Mouse (Mus musculus): ENCODE data around the gene Appl2. TPM values are rescaled to one million over a fixed set of nuclear protein-coding genes. Genes with fewer than 3 reads are reported as not detected.
A peak's percentile ranks its signal among the peaks of the same experiment; 100 is the strongest.

The Appl2 gene
- 42.2 and 65.0 TPM in 2 replicates for total RNA-seq (2014; rRNA removed)
- polyA plus RNA-seq (2015; fragmentation: Nextera tagmentation; extraction: Ambion mirVana): 45.2 and 48.6 TPM in 2 replicates

DNA sequence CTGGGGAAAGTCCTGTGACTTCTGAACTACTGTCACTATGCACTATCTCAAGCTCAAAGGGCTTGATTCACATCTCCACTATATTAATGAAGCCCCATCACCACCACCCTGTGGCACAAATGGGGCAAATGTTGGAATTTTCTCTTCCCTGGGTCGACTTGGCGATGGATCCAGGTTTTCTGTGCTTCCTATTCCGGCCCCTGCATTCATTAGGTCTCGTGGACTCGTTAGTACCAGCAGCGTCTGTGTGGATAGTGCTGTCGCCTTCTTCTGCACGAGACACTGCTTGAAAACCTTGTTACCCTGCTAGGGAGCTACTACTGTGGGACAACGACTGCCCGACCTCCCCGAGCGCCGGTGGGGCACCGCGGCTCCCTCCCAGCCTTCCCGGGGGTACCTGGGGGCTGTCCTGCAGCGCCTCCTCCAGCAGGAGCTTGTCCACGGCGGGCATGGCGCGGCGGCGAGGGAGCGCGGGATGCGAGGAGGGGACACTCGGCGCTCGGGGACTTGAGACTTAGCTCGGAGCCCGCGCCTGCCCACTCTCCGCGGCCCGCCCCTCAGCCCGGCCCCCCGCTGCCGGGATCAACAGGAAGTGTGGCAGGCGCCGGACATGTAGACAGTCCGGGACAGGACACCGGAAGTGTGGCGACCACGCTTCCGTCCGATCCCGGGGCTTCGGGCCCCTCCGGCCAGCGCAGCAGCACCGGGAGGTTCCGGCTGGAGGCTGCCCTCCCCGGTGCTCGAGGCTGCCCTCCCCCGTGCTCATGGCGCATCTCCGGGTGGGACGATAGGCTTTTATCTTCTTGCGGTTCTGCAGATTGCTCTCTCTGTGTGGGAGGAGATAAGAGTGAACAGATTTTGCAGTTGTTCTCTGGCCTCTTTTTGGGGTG lies at the start of gene Appl2:
Gene Appl2, minus strand, starts transcription at position 608 of the 890 bp plus-strand sequence.
- Histone ChIP-seq H3K4me1 (ENCODE audit: insufficient read depth, low read length) (peaks cover 36% of the 10 kb centered on the region), H3K27ac (peak within 1 kb of the TSS; percentile 81), H3K27me3 (ENCODE audit: insufficient read depth, low read length) (no peaks in the 10 kb centered on the region), H3K4me2 (ENCODE audit: low read depth, low read length) (peak within 1 kb of the TSS; percentile 81), H3K9me3 (ENCODE audit: low read length) (no peaks in the 10 kb centered on the region), H3K36me3 (ENCODE audit: insufficient read depth, low read length) (no peaks in the 10 kb centered on the region), H3K4me3 (ENCODE audit: low read length) (peak within 1 kb of the TSS; percentile 82), H3K9ac (replicated peaks; ENCODE audit: low read length) (peak within 1 kb of the TSS; percentile 76)
- peak; percentile 16 for TF ChIP-seq CTCF (IDR thresholded peaks at IDR 0.05; ENCODE audit: low read depth)
- ATAC-seq (peak; percentile 97), DNase-seq (ENCODE audit: low spot score) (peak; percentile 94)
- WGBS: 1% methylated on average over 58 of the region's 59 CpGs

DNA sequence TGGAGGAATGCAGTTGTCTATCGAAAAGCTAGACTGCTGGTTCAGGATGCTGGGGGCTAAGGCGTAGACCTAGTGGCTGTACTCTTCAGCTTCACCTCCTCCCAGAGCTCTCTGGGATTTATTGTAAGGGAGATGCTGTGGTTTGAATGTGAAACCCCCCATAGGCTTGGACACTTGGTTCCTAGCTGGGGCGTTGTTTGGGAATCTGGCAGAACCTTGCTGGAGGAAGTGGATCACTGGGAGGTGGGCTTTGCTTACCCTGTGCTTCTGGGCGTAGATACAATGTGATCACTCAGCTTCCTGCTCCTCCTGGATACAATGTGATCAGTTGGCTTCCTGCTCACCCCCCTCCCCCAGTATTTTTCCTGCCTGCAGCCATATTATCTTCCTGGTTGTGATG lies 47.7 kb upstream of the Appl2 start:
- no peaks in the 10 kb centered on the region for H3K9me3 ChIP-seq (ENCODE audit: low read length)
- no peak overlapping the region for H3K4me3 ChIP-seq (ENCODE audit: low read length)
- no peak for ATAC-seq
- no peak overlapping the region for H3K4me2 ChIP-seq (ENCODE audit: low read depth, low read length)
- H3K9ac ChIP-seq (replicated peaks; ENCODE audit: low read length): no peak overlapping the region
- H3K4me1 ChIP-seq (ENCODE audit: insufficient read depth, low read length): no peaks in the 10 kb centered on the region
- WGBS: 90% methylated on average over 4 of the region's 4 CpGs
- no peaks in the 10 kb centered on the region for H3K36me3 ChIP-seq (ENCODE audit: insufficient read depth, low read length)
- no peak for TF ChIP-seq CTCF (IDR thresholded peaks at IDR 0.05; ENCODE audit: low read depth)
- H3K27ac ChIP-seq: no peak overlapping the region
- DNase-seq (ENCODE audit: low spot score): no peak
- H3K27me3 ChIP-seq (ENCODE audit: insufficient read depth, low read length): no peaks in the 10 kb centered on the region

DNA sequence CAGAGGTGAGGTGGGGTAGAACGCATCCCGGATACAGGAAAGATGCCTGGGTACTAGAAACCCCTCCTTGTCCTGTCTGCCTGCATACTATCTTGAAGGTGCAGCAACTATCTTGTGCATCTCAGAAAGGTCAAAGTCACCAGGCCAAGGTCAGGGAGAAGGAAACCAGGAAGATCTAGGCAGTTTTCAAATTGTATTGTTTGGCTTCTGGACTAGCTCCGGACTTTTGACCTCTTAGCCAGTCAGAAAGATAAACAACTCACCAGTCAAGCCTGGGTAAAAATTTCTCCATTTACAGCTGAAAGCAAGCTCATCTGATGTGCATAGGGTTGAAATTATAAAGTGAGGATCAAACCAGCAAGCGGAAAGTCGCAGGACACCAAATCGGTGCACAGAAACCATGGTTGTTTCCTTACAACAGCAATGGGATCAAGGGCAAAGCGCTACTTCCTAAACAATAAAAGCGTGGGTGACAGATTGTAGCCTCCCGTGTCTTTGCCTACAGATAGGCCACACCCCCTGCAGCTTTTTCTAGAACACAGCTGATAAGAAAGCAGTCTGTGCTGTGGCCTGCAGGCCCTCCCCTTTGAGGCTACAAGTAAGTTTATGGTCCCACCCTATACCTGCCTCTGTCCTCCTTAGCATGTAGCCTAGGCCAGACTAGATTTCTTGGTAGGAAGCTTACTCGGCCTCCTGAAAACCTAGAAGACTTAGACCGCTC lies 43.8 kb upstream of the Appl2 start:
- no peak overlapping the region for H3K9ac ChIP-seq (replicated peaks; ENCODE audit: low read length)
- H3K27ac ChIP-seq: no peak overlapping the region
- H3K4me2 ChIP-seq (ENCODE audit: low read depth, low read length): no peak overlapping the region
- H3K27me3 ChIP-seq (ENCODE audit: insufficient read depth, low read length): no peaks in the 10 kb centered on the region
- H3K4me3 ChIP-seq (ENCODE audit: low read length): no peak overlapping the region
- DNase-seq (ENCODE audit: low spot score) (no peak), ATAC-seq (no peak)
- H3K4me1 ChIP-seq (ENCODE audit: insufficient read depth, low read length): no peaks in the 10 kb centered on the region
- no peaks in the 10 kb centered on the region for H3K9me3 ChIP-seq (ENCODE audit: low read length)
- no peak for TF ChIP-seq CTCF (IDR thresholded peaks at IDR 0.05; ENCODE audit: low read depth)
- H3K36me3 ChIP-seq (ENCODE audit: insufficient read depth, low read length): no peaks in the 10 kb centered on the region
- WGBS: 85% methylated on average over 11 of the region's 11 CpGs

DNA sequence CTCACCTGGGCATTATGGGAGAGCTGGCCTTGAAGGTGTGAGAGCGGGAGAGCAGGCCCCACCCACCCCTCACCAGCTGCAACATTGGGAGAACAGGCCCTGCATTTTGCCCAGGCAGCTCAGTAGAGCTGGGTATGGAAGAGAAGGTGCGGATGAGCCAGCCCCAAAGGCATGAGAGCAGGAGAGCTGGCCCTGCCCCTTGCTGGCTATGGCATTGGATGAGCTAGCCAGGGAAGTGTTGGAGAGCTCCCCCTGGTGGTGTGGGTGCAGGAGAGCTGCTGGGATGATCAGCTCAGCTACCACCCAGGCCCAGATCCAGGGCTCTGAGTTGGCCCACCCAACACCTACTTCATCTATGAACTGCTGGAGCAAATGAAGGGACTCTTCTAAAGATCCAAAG lies 39.7 kb upstream of the Appl2 start:
- ATAC-seq (no peak), DNase-seq (ENCODE audit: low spot score) (no peak)
- H3K4me2 ChIP-seq (ENCODE audit: low read depth, low read length): no peak overlapping the region
- H3K9me3 ChIP-seq (ENCODE audit: low read length): no peaks in the 10 kb centered on the region
- no peak overlapping the region for H3K9ac ChIP-seq (replicated peaks; ENCODE audit: low read length)
- no peak overlapping the region for H3K4me3 ChIP-seq (ENCODE audit: low read length)
- H3K27ac ChIP-seq: no peak overlapping the region
- H3K36me3 ChIP-seq (ENCODE audit: insufficient read depth, low read length): no peaks in the 10 kb centered on the region
- H3K27me3 ChIP-seq (ENCODE audit: insufficient read depth, low read length): no peaks in the 10 kb centered on the region
- TF ChIP-seq CTCF (IDR thresholded peaks at IDR 0.05; ENCODE audit: low read depth): no peak
- 90% methylated on average over 2 of the region's 2 CpGs for WGBS
- H3K4me1 ChIP-seq (ENCODE audit: insufficient read depth, low read length): no peaks in the 10 kb centered on the region

DNA sequence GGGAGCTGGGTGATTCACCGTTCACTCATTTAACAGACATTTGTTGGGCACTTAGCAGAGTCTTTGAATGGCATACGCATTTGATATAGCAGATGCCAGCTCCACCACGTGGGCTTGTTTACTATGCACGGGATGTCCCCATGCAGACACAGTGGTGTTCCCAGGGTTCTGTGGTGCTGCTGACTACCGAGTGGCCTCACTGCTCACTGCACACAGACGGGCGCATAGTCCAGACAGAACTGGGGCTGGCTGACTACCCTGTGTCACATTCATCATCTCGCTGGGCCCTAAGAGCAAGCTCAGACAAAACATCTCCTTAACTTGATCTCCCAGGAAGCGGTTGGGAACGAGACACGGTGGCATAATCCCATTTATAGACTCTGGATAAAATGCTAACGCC lies 32.8 kb upstream of the Appl2 start:
- H3K27ac ChIP-seq: no peak overlapping the region
- 64% methylated on average over 12 of the region's 12 CpGs for WGBS

DNA sequence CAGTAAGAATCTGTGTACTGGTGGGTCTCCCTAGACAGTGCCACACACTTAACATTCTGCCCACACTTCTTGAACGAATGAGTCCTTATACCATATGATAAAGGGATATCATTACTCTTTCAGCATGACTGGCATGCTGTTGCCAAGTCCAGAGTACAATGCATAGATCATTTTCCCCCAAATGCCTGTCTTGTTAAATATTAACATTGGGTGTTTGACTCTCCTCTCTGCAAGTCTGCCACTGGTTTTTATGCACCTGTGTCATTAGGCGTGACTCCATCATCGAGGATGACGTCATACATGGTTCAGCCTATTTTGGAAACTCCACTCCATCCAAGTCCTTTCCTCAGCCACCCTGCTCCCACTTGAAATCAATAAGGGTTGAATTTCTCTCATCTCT lies 18.0 kb upstream of the Appl2 start:
- Histone ChIP-seq H3K4me2 (ENCODE audit: low read depth, low read length) (no peak overlapping the region), H3K4me3 (ENCODE audit: low read length) (no peak overlapping the region), H3K27ac (no peak overlapping the region), H3K36me3 (ENCODE audit: insufficient read depth, low read length) (no peaks in the 10 kb centered on the region), H3K4me1 (ENCODE audit: insufficient read depth, low read length) (no peaks in the 10 kb centered on the region), H3K9me3 (ENCODE audit: low read length) (no peaks in the 10 kb centered on the region), H3K9ac (replicated peaks; ENCODE audit: low read length) (no peak overlapping the region), H3K27me3 (ENCODE audit: insufficient read depth, low read length) (no peaks in the 10 kb centered on the region)
- ATAC-seq: no peak
- 87% methylated on average over 4 of the region's 4 CpGs for WGBS
- no peak for DNase-seq (ENCODE audit: low spot score)
- TF ChIP-seq CTCF (IDR thresholded peaks at IDR 0.05; ENCODE audit: low read depth): no peak

More for the DNA sequence above, 32.8 kb upstream of the Appl2 start:
- no peak for ATAC-seq
- Histone ChIP-seq H3K9me3 (ENCODE audit: low read length) (no peaks in the 10 kb centered on the region), H3K4me1 (ENCODE audit: insufficient read depth, low read length) (no peaks in the 10 kb centered on the region), H3K4me3 (ENCODE audit: low read length) (no peak overlapping the region), H3K27me3 (ENCODE audit: insufficient read depth, low read length) (no peaks in the 10 kb centered on the region), H3K9ac (replicated peaks; ENCODE audit: low read length) (no peak overlapping the region), H3K4me2 (ENCODE audit: low read depth, low read length) (no peak overlapping the region), H3K36me3 (ENCODE audit: insufficient read depth, low read length) (no peaks in the 10 kb centered on the region)
- DNase-seq (ENCODE audit: low spot score): no peak
- no peak for TF ChIP-seq CTCF (IDR thresholded peaks at IDR 0.05; ENCODE audit: low read depth)

All from hindbrain, postnatal 0 days (tissue).